Mouse (Mus musculus) cerebral cortex, adult 2 months (tissue): ENCODE data around the gene Hmcn2.

ENCODE experiments used
- WGBS: fragments of 180-500 bp; shearing (Covaris S2); methylation state at CpG from one replicate; pipeline ENCODE4 v1.1.7; 2018; 5-methylcytosine and 5-hydroxymethylcytosine counted together

The Hmcn2 gene

GRCm38 (mm10) chr2:31477234-31478161 lies 163.3 kb downstream of the Hmcn2 start:
- 76% methylated on average over 12 of the region's 12 CpGs for WGBS

- 25% methylated on average over 8 of the region's 8 CpGs for WGBS
Measured at GRCm38 (mm10) chr2:31482914-31483575, 168.8 kb downstream of the Hmcn2 start.

GRCm38 (mm10) chr2:31484187-31484586 lies 170.0 kb downstream of the Hmcn2 start:
- 35% methylated on average over 5 of the region's 5 CpGs for WGBS

GRCm38 (mm10) chr2:31489166-31489565 lies 175.0 kb downstream of the Hmcn2 start:
- WGBS, result 72% methylated on average over 12 of the region's 12 CpGs

- 90% methylated on average over 2 of the region's 2 CpGs for WGBS
Measured at GRCm38 (mm10) chr2:31490556-31490955, 176.3 kb downstream of the Hmcn2 start.

GRCm38 (mm10) chr2:31492308-31492707 lies 178.1 kb downstream of the Hmcn2 start:
- WGBS, result 97% methylated on average over 8 of the region's 8 CpGs

GRCm38 (mm10) chr2:31493243-31493642 lies 179.0 kb downstream of the Hmcn2 start:
- 61% methylated on average over 11 of the region's 11 CpGs for WGBS

- WGBS, result 79% methylated on average over 5 of the region's 5 CpGs
Measured at GRCm38 (mm10) chr2:31494315-31494714, 180.1 kb downstream of the Hmcn2 start.

- WGBS, result 51% methylated on average over 13 of the region's 13 CpGs
Measured at GRCm38 (mm10) chr2:31495046-31495476, 180.8 kb downstream of the Hmcn2 start.

- 35% methylated on average over 1 of the region's 1 CpGs for WGBS
Measured at GRCm38 (mm10) chr2:31496141-31496540, 181.9 kb downstream of the Hmcn2 start.

- WGBS, result 57% methylated on average over 7 of the region's 7 CpGs
Measured at GRCm38 (mm10) chr2:31497113-31497512, 182.9 kb downstream of the Hmcn2 start.

- 58% methylated on average over 19 of the region's 19 CpGs for WGBS
Measured at GRCm38 (mm10) chr2:31497635-31498034, 183.4 kb downstream of the Hmcn2 start.

- 65% methylated on average over 21 of the region's 21 CpGs for WGBS
Measured at GRCm38 (mm10) chr2:31499327-31500291, 185.4 kb downstream of the Hmcn2 start.

- 81% methylated on average over 24 of the region's 24 CpGs for whole genome bisulfite sequencing
Measured at GRCm38 (mm10) chr2:31500292-31501204, 186.3 kb downstream of the Hmcn2 start.

GRCm38 (mm10) chr2:31501448-31502130 lies 187.4 kb downstream of the Hmcn2 start:
- WGBS, result 70% methylated on average over 20 of the region's 20 CpGs

- 74% methylated on average over 15 of the region's 15 CpGs for WGBS
Measured at GRCm38 (mm10) chr2:31502616-31503522, 188.7 kb downstream of the Hmcn2 start.

- WGBS, result 39% methylated on average over 11 of the region's 11 CpGs
Measured at GRCm38 (mm10) chr2:31505472-31505871, 191.3 kb downstream of the Hmcn2 start.

- WGBS, result 87% methylated on average over 6 of the region's 6 CpGs
Measured at GRCm38 (mm10) chr2:31508851-31509250, 194.6 kb downstream of the Hmcn2 start.
